Mouse (Mus musculus) forebrain, embryonic 11.5 days (tissue): Measurements from ENCODE around the gene Thrsp. TPM values are rescaled to one million over a fixed set of nuclear protein-coding genes. Genes with fewer than 3 reads are reported as not detected.

Experiments
- ATAC-seq: fragments of 200-750 bp; cut with Nextera tagmentation; replicated peaks from 2 replicates; pipeline ENCODE4 v1.8.0; 2017; ENCODE audit warnings: moderate TSS enrichment; ENCODE audit not compliant: low FRiP score
- DNase-seq: peaks from one replicate; pipeline ENCODE4 v3.0.0-alpha.2; 2017; ENCODE audit warnings: low spot score
- H3K27ac ChIP-seq: fragments of 300-500 bp; sonication (generic); 2 replicates; pipeline ENCODE4 v1.5.1; 2014; ENCODE audit warnings: low read depth, low read length
- H3K27me3 ChIP-seq: fragments of 300-500 bp; sonication (generic); 2 replicates; pipeline ENCODE4 v1.6.1; 2014; ENCODE audit warnings: mild to moderate bottlenecking, low read length, mixed read lengths; ENCODE audit not compliant: control insufficient read depth, insufficient read depth
- H3K36me3 ChIP-seq: fragments of 300-500 bp; sonication (generic); 2 replicates; pipeline ENCODE4 v1.6.1; 2014; ENCODE audit warnings: mild to moderate bottlenecking, low read length, moderate library complexity, mixed read lengths; ENCODE audit not compliant: control insufficient read depth, insufficient read depth
- H3K4me1 ChIP-seq: fragments of 300-500 bp; sonication (generic); replicated peaks from 2 replicates; pipeline ENCODE4 v1.6.1; 2014; ENCODE audit warnings: low read length, mixed read lengths; ENCODE audit not compliant: control insufficient read depth, insufficient read depth
- H3K4me2 ChIP-seq: fragments of 300-500 bp; sonication (generic); 2 replicates; pipeline ENCODE4 v1.6.1; 2014; ENCODE audit warnings: low read depth, mild to moderate bottlenecking, low read length, moderate library complexity, mixed read lengths; ENCODE audit not compliant: severe bottlenecking
- H3K4me3 ChIP-seq: fragments of 300-500 bp; sonication (generic); 2 replicates; pipeline ENCODE4 v1.5.1; 2014; ENCODE audit warnings: low read depth, low read length
- H3K9ac ChIP-seq: fragments of 300-500 bp; sonication (generic); 2 replicates; pipeline ENCODE4 v1.6.1; 2014; ENCODE audit warnings: low read length
- H3K9me3 ChIP-seq: fragments of 300-500 bp; sonication (generic); 2 replicates; pipeline ENCODE4 v1.6.1; 2016; ENCODE audit warnings: low read length, mixed read lengths; ENCODE audit not compliant: control insufficient read depth
- WGBS: fragments of 180-500 bp; shearing (Covaris S2); extraction: QIAGEN DNeasy Blood & Tissue Kit; methylation state at CpG from one replicate; pipeline ENCODE4 v1.1.7; 2014; 5-methylcytosine and 5-hydroxymethylcytosine counted together
- polyA plus RNA-seq: library from polyadenylated mRNA; unstranded; fragments of >200 nt; fragmentation: Nextera tagmentation; extraction: Ambion mirVana; gene quantifications from 2 replicates; pipeline ENCODE4 v1.2.1, GENCODE M21; 2014

Gene Thrsp
- polyA plus RNA-seq, 1 experiment from 2014 or later, result 0.28 TPM

DNA sequence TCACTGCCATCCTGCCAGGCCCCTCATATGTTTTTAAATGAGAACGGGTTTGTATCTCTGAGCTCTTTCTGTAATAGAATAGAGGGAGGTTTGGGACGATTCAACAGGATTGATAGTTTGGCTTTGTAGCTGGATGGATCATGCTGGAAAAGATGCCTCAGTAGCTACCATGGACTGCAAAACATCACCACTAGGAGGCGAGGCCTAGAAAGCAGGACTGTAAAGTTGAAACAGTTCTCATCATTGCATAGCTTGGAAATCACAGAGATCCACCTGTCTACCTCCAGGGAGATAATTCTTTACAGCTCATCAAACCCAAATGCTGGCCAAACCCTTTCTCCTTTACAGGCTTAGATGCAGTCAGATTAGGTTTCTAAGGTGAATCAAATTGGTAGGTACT, 6.0 kb downstream of the Thrsp start:
- Histone ChIP-seq H3K4me3 (no peak overlapping the region), H3K36me3 (peaks cover 2% of the 10 kb centered on the region; the same call in 1 of the 2 replicates), H3K9ac (no peak overlapping the region), H3K4me1 (no peaks in the 10 kb centered on the region), H3K27me3 (no peaks in the 10 kb centered on the region), H3K4me2 (no peak overlapping the region), H3K27ac (no peak overlapping the region), H3K9me3 (no peaks in the 10 kb centered on the region)
- DNase-seq (no peak), ATAC-seq (no peak)
- 72% methylated on average over 3 of the region's 3 CpGs for WGBS

DNA sequence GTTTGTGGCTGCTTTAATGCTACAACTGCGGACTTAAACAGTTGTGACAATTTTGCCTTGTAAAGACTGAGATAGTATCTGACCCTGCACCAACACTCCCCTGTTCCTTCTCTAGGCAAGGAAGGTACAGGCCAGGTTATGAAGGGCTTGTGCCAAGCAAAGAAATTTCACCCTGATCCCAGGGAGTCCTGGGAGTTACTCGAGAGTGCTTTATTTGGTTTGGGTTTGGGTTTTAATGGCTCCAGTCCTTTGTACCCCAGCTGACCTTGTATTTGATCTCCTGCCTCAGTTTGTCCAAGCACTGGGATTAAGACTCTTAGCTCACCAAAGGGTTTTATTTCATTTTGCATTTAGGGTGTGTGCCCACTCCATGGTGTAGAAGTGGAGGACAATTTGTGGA, 6.4 kb downstream of the Thrsp start:
- 93% methylated on average over 2 of the region's 2 CpGs for WGBS
- ATAC-seq, result no peak
- H3K36me3 ChIP-seq, result peaks cover 2% of the 10 kb centered on the region; the same call in 1 of the 2 replicates

DNA sequence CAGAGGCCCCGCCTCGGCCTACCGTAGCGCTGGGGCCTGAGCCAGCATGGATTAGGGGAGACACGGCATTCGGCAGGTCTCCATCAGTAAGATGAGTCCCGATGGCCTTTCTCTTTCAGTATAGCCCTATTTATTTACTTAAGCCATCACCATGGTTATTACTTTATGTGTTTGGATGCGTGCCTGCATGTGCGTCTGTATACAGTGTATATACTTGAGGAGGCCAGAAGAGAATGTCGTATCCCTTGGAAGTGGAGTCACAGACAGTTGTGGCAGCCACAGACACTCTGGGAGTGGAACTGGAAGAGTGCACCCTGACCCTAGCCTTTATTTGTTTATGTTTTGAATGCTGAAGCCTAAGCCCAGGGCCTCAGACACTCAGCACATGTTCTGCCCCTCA, 10.4 kb downstream of the Thrsp start:
- H3K27ac ChIP-seq, result no peak overlapping the region

More for the DNA sequence above, 6.4 kb downstream of the Thrsp start:
- Histone ChIP-seq H3K4me1 (no peaks in the 10 kb centered on the region), H3K27ac (no peak overlapping the region), H3K4me3 (no peak overlapping the region), H3K4me2 (no peak overlapping the region), H3K9ac (no peak overlapping the region), H3K27me3 (no peaks in the 10 kb centered on the region), H3K9me3 (no peaks in the 10 kb centered on the region)
- no peak for DNase-seq

DNA sequence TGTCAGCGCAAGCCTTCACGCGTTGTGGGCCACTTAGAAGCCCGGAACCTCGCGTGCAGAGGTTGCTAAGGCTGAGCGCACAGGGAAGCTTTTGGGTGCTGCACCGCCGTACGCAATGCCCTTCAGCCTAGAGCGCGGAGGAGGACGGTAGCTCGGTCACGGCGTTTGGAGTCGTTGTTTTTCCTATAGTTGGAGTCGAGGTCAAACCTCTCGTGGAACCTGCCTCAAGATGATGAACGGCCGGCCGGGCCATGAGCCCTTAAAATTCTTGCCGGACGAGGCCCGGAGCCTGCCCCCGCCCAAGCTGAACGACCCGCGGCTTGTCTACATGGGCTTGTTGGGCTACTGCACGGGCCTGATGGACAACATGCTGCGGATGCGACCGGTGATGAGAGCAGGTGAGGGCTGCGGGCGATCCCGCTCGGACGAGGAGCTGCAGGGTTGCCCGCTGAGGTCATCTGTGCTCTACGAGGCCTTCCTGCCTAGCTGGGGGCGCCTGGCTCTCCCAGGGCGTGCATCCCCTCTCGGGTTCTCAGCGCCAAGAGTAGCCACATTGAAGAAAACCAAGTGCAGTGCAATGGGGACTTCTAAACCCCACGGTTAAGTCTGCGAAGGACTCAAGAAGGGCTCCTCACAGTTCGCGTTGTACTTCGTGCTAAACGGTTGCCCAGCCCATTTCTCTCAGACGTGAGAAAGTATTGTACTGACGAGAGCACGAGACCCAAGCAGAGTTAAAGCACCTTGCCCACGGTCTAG, 17.4 kb downstream of the Thrsp start, which contains the start of gene Ndufc2:
Ndufc2 (plus strand) TSS at position 44 of the 756 bp plus-strand sequence.
- Histone ChIP-seq H3K27me3 (no peaks in the 10 kb centered on the region), H3K4me3 (peak within 1 kb of the TSS; percentile 90), H3K9ac (peak within 1 kb of the TSS; percentile 97), H3K4me1 (no peaks in the 10 kb centered on the region; the same call in 1 of the 2 replicates), H3K4me2 (peak within 1 kb of the TSS; percentile 86), H3K27ac (0 out of 2 replicates have a peak within 1 kb of the TSS, but pooled peaks have one; percentile 25), H3K9me3 (no peaks in the 10 kb centered on the region), H3K36me3 (no peaks in the 10 kb centered on the region)
- DNase-seq, result peak; percentile 87
- under 1% methylated on average over 54 of the region's 54 CpGs for WGBS
- peak; percentile 93 for ATAC-seq

More for the DNA sequence above, 10.4 kb downstream of the Thrsp start:
- ATAC-seq (no peak), DNase-seq (no peak)
- Histone ChIP-seq H3K4me2 (no peak overlapping the region), H3K4me3 (no peak overlapping the region), H3K4me1 (no peaks in the 10 kb centered on the region), H3K9me3 (no peaks in the 10 kb centered on the region), H3K27me3 (no peaks in the 10 kb centered on the region), H3K9ac (no peak overlapping the region), H3K36me3 (peaks cover 2% of the 10 kb centered on the region; the same call in 1 of the 2 replicates)
- WGBS, result 95% methylated on average over 10 of the region's 10 CpGs

DNA sequence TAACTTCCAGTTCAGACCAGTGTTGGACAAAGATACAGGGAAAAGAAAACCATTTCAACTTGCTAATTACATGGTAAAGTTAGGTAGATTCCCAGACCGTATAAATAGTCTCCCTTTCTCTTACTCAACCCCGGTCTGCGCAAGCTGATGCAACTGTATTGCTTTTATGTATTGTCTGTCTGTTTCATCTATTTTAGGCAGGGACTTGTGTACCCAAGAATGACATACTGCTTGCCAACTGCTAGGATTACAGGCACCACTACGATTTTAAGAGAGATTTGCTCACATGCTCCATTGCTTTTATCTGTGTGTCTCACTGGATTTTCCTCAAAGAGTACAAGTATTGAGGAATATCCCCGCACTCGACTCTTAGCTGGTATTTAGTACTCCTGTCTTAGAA, 18.6 kb downstream of the Thrsp start:
- no peak overlapping the region for H3K4me3 ChIP-seq
- 91% methylated on average over 6 of the region's 6 CpGs for WGBS
- H3K4me2 ChIP-seq, result no peak overlapping the region
- H3K9ac ChIP-seq, result no peak overlapping the region
- no peak for DNase-seq
- no peaks in the 10 kb centered on the region; the same call in 1 of the 2 replicates for H3K4me1 ChIP-seq
- no peaks in the 10 kb centered on the region for H3K27me3 ChIP-seq
- no peak overlapping the region for H3K27ac ChIP-seq
- no peaks in the 10 kb centered on the region for H3K36me3 ChIP-seq
- no peaks in the 10 kb centered on the region for H3K9me3 ChIP-seq
- ATAC-seq, result no peak

DNA sequence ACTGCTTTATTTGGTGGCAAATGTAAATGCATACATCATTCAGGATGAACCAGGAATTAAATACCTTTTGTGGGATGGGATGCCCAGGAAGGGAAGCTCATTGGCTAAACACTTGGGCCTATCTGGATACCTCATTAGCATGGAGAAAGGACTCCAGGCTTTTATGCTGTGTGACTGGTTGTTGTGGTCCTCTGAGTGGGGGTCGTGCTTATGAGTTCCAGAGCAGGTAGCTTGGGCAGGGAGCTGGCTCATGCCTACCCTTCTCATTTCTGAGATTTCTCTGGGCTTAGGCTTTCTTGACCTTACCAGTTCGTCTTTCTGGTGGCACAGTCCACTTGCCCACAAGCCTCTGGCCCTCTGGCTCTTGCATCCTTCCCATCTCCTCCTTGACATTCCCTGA, 23.2 kb downstream of the Thrsp start:
- no peak overlapping the region for H3K4me3 ChIP-seq
- ATAC-seq (no peak), DNase-seq (no peak)
- no peak overlapping the region for H3K9ac ChIP-seq
- 81% methylated on average over 2 of the region's 2 CpGs for WGBS
- no peaks in the 10 kb centered on the region for H3K9me3 ChIP-seq
- no peaks in the 10 kb centered on the region for H3K27me3 ChIP-seq
- no peak overlapping the region for H3K27ac ChIP-seq
- no peaks in the 10 kb centered on the region; the same call in 1 of the 2 replicates for H3K36me3 ChIP-seq
- H3K4me2 ChIP-seq, result no peak overlapping the region
- no peaks in the 10 kb centered on the region for H3K4me1 ChIP-seq

DNA sequence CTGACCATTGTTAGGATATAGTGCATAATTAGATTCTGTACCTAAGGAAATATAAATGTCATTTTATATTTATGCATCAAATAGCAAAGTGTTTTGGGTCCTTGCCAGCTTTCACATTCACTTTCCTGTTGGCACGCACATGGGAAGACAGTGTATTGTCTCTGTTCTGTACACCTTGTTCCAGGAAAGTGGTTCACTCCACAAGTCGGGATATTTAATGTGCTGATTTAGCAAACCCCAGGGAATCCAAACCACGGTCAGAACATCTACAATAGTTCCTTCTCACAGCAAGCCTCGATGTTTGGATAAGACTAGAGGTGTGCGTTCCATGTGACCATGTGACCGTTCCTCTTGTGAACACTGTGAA, 25.5 kb downstream of the Thrsp start:
- Histone ChIP-seq H3K27ac (no peak overlapping the region), H3K9me3 (no peaks in the 10 kb centered on the region), H3K4me1 (no peaks in the 10 kb centered on the region), H3K4me2 (no peak overlapping the region), H3K4me3 (no peak overlapping the region), H3K27me3 (no peaks in the 10 kb centered on the region), H3K36me3 (peaks cover 2% of the 10 kb centered on the region; the same call in 1 of the 2 replicates), H3K9ac (no peak overlapping the region)
- DNase-seq, result no peak
- peak; percentile 3; the same call in 1 of the 2 replicates for ATAC-seq
- 94% methylated on average over 6 of the region's 6 CpGs for WGBS

DNA sequence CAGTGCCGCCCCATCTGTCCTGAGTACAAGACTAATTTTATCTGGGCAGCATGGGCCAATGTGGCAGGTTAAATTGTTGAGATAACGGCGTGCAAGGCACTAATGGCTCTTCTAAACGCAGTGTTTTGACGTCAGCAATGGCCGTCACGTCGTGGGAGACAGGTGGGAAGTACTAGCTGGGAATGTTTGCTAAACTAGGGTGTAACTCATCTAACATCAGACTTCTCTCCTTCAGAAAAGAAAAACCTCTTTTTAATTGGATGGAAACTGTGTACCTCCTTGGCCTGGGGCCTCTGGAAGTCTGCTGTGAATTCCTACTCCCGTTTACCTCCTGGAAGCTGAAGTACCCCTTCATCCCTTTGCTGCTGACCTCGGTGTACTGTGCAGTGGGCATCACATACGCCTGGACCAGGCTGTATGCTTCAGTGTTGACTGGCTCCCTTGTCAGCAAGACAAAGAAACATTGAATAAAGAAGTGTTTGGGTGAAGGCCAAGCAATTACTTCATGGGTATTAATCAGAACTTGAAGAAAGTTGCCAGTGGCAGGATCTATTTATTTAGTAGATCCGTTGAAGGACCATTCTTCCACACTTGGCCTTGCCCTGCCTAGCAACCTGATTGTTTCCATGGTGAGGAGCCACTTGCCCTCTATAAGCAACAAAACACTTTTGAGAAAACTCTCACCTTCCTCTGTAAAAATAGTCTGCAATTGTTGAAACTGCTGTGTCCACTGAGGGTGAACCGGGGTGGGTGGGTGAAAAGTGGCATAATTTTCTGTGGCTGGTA, 26.0 kb downstream of the Thrsp start:
- H3K36me3 ChIP-seq, result peaks cover 2% of the 10 kb centered on the region; the same call in 1 of the 2 replicates
- no peak for DNase-seq
- 76% methylated on average over 13 of the region's 13 CpGs for WGBS

More for the DNA sequence above, 26.0 kb downstream of the Thrsp start:
- peak; percentile 82 for ATAC-seq
- Histone ChIP-seq H3K9ac (no peak overlapping the region), H3K9me3 (no peaks in the 10 kb centered on the region), H3K4me2 (no peak overlapping the region), H3K4me3 (no peak overlapping the region), H3K27me3 (no peaks in the 10 kb centered on the region), H3K4me1 (no peaks in the 10 kb centered on the region), H3K27ac (no peak overlapping the region)
